In genomic region chr16:30407513-30407912, GRCm38 (mm10) we compare ENCODE assay signal across 21 mouse cellular contexts. TPM values are rescaled to one million over a fixed set of nuclear protein-coding genes. Genes with fewer than 3 reads are reported as not detected.
DNase-seq lines count a peak whose midpoint lies in the region; ATAC-seq lines count a peak whose summit lies in the region.
"Had no signal": no experiment of that assay in that cellular context is flagged by ENCODE, and none has a peak within 500 bp of the region (broad histone marks: within the 10 kb centered on the region; RNA-seq: fewer than 3 reads in every experiment).

No protein-coding gene starts in this region.

- H3K4me3 ChIP-seq in liver, embryonic 13.5 days (replicated peaks) = no peak overlapping the region
- H3K4me3 ChIP-seq: embryonic facial prominence, embryonic 13.5 days; heart, embryonic 10.5 days; hindbrain, embryonic 10.5 days; left cerebral cortex, adult 2 months; neural tube, embryonic 13.5 days had no signal

- WGBS in liver, embryonic 13.5 days (ENCODE audit: insufficient replicate concordance) = 23% methylated on average over 2 of the region's 2 CpGs

- no peak overlapping the region for H3K9ac ChIP-seq in liver, embryonic 13.5 days
- H3K9ac ChIP-seq: embryonic facial prominence, embryonic 13.5 days; neural tube, embryonic 13.5 days had no signal

- H3K36me3 ChIP-seq in liver, embryonic 13.5 days = no peaks in the 10 kb centered on the region
- H3K36me3 ChIP-seq: embryonic facial prominence, embryonic 13.5 days; G1E; heart, embryonic 10.5 days; hindbrain, embryonic 10.5 days; neural tube, embryonic 13.5 days had no signal

- H3K9me3 ChIP-seq in liver, embryonic 13.5 days (replicated peaks) = no peaks in the 10 kb centered on the region
- H3K9me3 ChIP-seq: embryonic facial prominence, embryonic 13.5 days; G1E; heart, embryonic 10.5 days; hindbrain, embryonic 10.5 days; neural tube, embryonic 13.5 days had no signal

- peaks cover 50% of the 10 kb centered on the region for H3K4me1 ChIP-seq in liver, embryonic 13.5 days (replicated peaks)
- H3K4me1 ChIP-seq: embryonic facial prominence, embryonic 13.5 days; heart, embryonic 10.5 days; hindbrain, embryonic 10.5 days; neural tube, embryonic 13.5 days had no signal

- H3K27ac ChIP-seq in liver, embryonic 13.5 days = peak overlapping the region; percentile 65
- H3K27ac ChIP-seq: embryonic facial prominence, embryonic 13.5 days; heart, embryonic 10.5 days; hindbrain, embryonic 10.5 days; left cerebral cortex, adult 2 months; neural tube, embryonic 13.5 days had no signal

- DNase-seq in ES-CJ7 (ENCODE audit: low read depth, low spot score) = peak; percentile 96
- peak; percentile 24 for DNase-seq in c-Kit-negative CD71-positive TER-119-positive erythroid progenitor cells, embryonic 14.5 days (ENCODE audit: low read depth, low spot score)
- DNase-seq in kidney, adult 9 months = peak; percentile 79
- DNase-seq in liver, embryonic 13.5 days = peak; percentile 36
- no peak for DNase-seq in right cerebral cortex, postnatal 10 days (ENCODE audit: low spot score in 2 of 2)
- DNase-seq in adrenal gland, postnatal 14 days = no peak
- DNase-seq in thymus, postnatal 4 days = no peak
- no peak for DNase-seq in right cerebral cortex, postnatal 25 days
- DNase-seq: B cell, adult 2 months; cerebellum, adult 11-12 months; gastrocnemius, postnatal 25 days; lung, adult 2 months; retina, postnatal 1 day had no signal

- peak overlapping the region; percentile 28 for H3K4me2 ChIP-seq in liver, embryonic 13.5 days
- H3K4me2 ChIP-seq: embryonic facial prominence, embryonic 13.5 days; neural tube, embryonic 13.5 days had no signal

- H3K27me3 ChIP-seq in liver, embryonic 13.5 days = no peaks in the 10 kb centered on the region
- H3K27me3 ChIP-seq: embryonic facial prominence, embryonic 13.5 days; neural tube, embryonic 13.5 days had no signal

- peak; percentile 76 for ATAC-seq in liver, embryonic 13.5 days (ENCODE audit: low read depth)
- ATAC-seq: activated CD4-positive, CD25-positive, alpha-beta regulatory T cell, adult 4 months; forebrain, embryonic 14.5 days had no signal

RNA-seq across cellular contexts. Expression of gene Atp13a3, which starts 1.7 kb away (rescaled TPM):
- 7.6 and 8.6 TPM in 2 replicates for polyA plus RNA-seq in liver, embryonic 13.5 days (2015; fragmentation: Nextera tagmentation; extraction: Ambion mirVana)
- total RNA-seq in adrenal gland, postnatal 14 days (2021) = 87.9 and 91.7 TPM in 2 replicates

Comparison
In these comparisons a context has a peak if more than half of its experiments do, and no peak if none do; other contexts are left out.
1. DNase-seq: peak in ES-CJ7 (single experiment), c-Kit-negative CD71-positive TER-119-positive erythroid progenitor cells, embryonic 14.5 days (single experiment), kidney, adult 9 months (single experiment) and liver, embryonic 13.5 days (single experiment); none in right cerebral cortex, postnatal 10 days (0 of 2), adrenal gland, postnatal 14 days (single experiment), thymus, postnatal 4 days (single experiment) and right cerebral cortex, postnatal 25 days (single experiment).